8 mouse cellular contexts compared by ENCODE assay signal in genomic region chr4:116558151-116558882, GRCm38 (mm10). TPM values are rescaled to one million over a fixed set of nuclear protein-coding genes. Genes with fewer than 3 reads are reported as not detected.
DNase-seq lines count a peak whose midpoint lies in the region; ATAC-seq lines count a peak whose summit lies in the region.

No protein-coding gene starts in this region.

- peaks cover 15% of the 10 kb centered on the region for H3K36me3 ChIP-seq in kidney, embryonic 15.5 days

- peak overlapping the region; percentile 70 for H3K4me2 ChIP-seq in kidney, embryonic 15.5 days

- no peak for DNase-seq in kidney, adult 11 months
- DNase-seq in adipocyte (ENCODE audit: low spot score) = peak; percentile 52
- peak; percentile 12 for DNase-seq in heart, postnatal 4 days
- DNase-seq in lung, postnatal 10 days = peak; percentile 7
- no peak for DNase-seq in urinary bladder, postnatal 4 days (ENCODE audit: low spot score in 2 of 2)
- DNase-seq in thymus, postnatal 0 days (ENCODE audit: low spot score) = no peak
- no peak for DNase-seq in kidney, adult 8-10 months

- peak overlapping the region; percentile 68 for H3K4me3 ChIP-seq in kidney, embryonic 15.5 days (replicated peaks)

- H3K9me3 ChIP-seq in kidney, embryonic 15.5 days (replicated peaks) = no peaks in the 10 kb centered on the region

- peak overlapping the region; percentile 77 for H3K9ac ChIP-seq in kidney, embryonic 15.5 days

- peaks cover 12% of the 10 kb centered on the region; the same call in 1 of the 2 replicates for H3K4me1 ChIP-seq in kidney, embryonic 15.5 days

- 3% methylated on average over 15 of the region's 15 CpGs for WGBS in kidney, embryonic 15.5 days

- peak overlapping the region; percentile 97 for H3K27ac ChIP-seq in kidney, embryonic 15.5 days

- H3K27me3 ChIP-seq in kidney, embryonic 15.5 days = no peaks in the 10 kb centered on the region

- ATAC-seq in kidney, embryonic 15.5 days (replicated peaks; ENCODE audit: low FRiP score) = no peak

RNA-seq across cellular contexts. Expression of gene Gpbp1l1, which starts 0.9 kb away (rescaled TPM):
- 40.5 and 40.7 TPM in 2 replicates for polyA plus RNA-seq in kidney, embryonic 15.5 days (2015; fragmentation: Nextera tagmentation; extraction: Ambion mirVana)
- 10 to 100 TPM; 55.7 to 66.5 TPM for total RNA-seq in heart, postnatal 4 days (2021)
- 53.2 and 54.5 TPM in 2 replicates for polyA plus RNA-seq in thymus, postnatal 0 days (2015; fragmentation: Nextera tagmentation; extraction: Ambion mirVana)

RNA-seq across cellular contexts. Expression of gene Tmem69, which starts 2.6 kb away (rescaled TPM):
- 27.4 and 27.5 TPM in 2 replicates for polyA plus RNA-seq in kidney, embryonic 15.5 days (2015; fragmentation: Nextera tagmentation; extraction: Ambion mirVana)
- 10 to 100 TPM; 18.6 to 20.0 TPM for total RNA-seq in heart, postnatal 4 days (2021)
- polyA plus RNA-seq in thymus, postnatal 0 days (2015; fragmentation: Nextera tagmentation; extraction: Ambion mirVana) = 26.9 and 31.4 TPM in 2 replicates

RNA-seq across cellular contexts. Expression of gene Ccdc17, which starts 38.1 kb away (rescaled TPM):
- polyA plus RNA-seq in kidney, embryonic 15.5 days (2015; fragmentation: Nextera tagmentation; extraction: Ambion mirVana) = 3.6 and 4.8 TPM in 2 replicates
- total RNA-seq in heart, postnatal 4 days (2021) = 1 to 10 TPM; 1.5 to 4.1 TPM
- 3.8 and 4.1 TPM in 2 replicates for polyA plus RNA-seq in thymus, postnatal 0 days (2015; fragmentation: Nextera tagmentation; extraction: Ambion mirVana)

RNA-seq across cellular contexts. Expression of gene Ipp, which starts 51.0 kb away (rescaled TPM):
- 17.0 and 17.3 TPM in 2 replicates for polyA plus RNA-seq in kidney, embryonic 15.5 days (2015; fragmentation: Nextera tagmentation; extraction: Ambion mirVana)
- total RNA-seq in heart, postnatal 4 days (2021) = 10 to 100 TPM; 17.3 to 18.0 TPM
- polyA plus RNA-seq in thymus, postnatal 0 days (2015; fragmentation: Nextera tagmentation; extraction: Ambion mirVana) = 22.5 and 23.4 TPM in 2 replicates

Comparison
In these comparisons a context has a peak if more than half of its experiments do, and no peak if none do; other contexts are left out.
1. DNase-seq: peak in adipocyte (single experiment), heart, postnatal 4 days (single experiment) and lung, postnatal 10 days (single experiment); none in kidney, adult 11 months (single experiment), urinary bladder, postnatal 4 days (0 of 2), thymus, postnatal 0 days (single experiment) and kidney, adult 8-10 months (0 of 2).